Mouse (Mus musculus) cerebellum, adult 18-20 months (tissue): ENCODE results near the gene Ptprr.

ENCODE experiments used
- DNase-seq, 2 experiments: peaks; one replicate each; pipeline ENCODE4 v3.0.0; 2021

Ptprr gene

GRCm38 (mm10) chr10:116117060-116117459, 99.0 kb downstream of the Ptprr start:
- no peak for DNase-seq

- DNase-seq, result no peak
Measured at GRCm38 (mm10) chr10:116121463-116121862, 103.5 kb downstream of the Ptprr start.

- DNase-seq, result no peak
Measured at GRCm38 (mm10) chr10:116123808-116124207, 105.8 kb downstream of the Ptprr start.

DNA sequence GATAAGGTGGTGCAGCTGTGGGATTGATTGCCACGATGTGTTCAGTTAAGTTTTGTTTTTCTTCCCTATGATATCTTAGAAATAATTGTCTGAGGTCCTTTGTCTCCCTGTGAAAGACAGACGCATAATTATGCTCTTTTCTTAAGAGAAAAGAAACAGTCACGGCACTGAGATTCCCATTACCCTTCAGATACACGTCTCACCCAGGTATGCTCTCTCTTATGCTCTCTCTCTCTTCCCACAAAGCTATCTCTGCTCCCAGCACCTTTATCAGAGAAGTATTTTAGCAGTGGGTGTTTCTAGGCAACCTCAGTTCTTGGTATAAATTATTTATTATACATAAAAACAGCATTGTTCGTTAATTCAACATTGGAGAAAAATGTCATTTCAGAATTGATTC, 107.4 kb downstream of the Ptprr start:
- no peak for DNase-seq

DNA sequence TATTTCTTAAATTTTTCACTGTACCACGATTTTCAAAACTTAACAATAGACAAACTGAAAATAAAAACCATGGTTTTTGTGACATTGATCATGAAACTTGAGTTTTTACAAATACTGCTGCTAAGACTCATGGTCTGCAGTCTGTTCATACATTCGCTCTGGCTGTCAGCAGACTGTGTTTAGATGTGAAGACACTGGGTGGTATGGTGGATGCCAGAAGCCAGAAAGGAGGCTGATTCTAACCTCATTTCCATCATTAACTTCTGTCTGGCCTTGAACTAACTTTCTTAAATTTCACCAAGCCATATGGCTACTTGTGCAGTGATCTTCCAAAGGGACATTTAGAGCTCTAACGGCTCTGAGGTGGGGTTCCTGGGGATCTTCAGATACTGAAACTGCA, 112.4 kb downstream of the Ptprr start:
- no peak for DNase-seq

- no peak for DNase-seq
Measured at GRCm38 (mm10) chr10:116131223-116131622, 113.2 kb downstream of the Ptprr start.

DNA sequence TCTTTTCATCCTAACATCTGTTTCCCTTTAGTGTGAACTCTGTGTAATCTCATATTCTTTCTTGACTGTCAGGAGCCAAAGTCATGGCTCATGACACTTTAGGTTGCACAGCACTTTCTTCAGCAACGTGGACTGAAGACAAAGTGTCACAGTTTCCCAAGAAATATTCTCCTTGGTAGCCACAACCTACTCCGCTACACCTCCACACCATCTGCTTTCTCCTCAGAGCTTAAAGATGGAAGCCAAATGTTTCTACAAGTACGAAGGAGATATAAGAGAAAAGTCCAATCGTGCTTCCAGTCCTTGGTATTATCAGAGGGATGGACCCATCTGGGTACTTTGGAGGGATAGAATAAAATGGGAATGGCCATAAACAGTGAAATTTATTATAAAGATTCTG, 114.2 kb downstream of the Ptprr start:
- DNase-seq, result no peak

GRCm38 (mm10) chr10:116135187-116135586, 117.2 kb downstream of the Ptprr start:
- DNase-seq, result no peak

GRCm38 (mm10) chr10:116140226-116140625, 122.2 kb downstream of the Ptprr start:
- peak; percentile 39 to 50 for DNase-seq

- DNase-seq, result peak; percentile 30 to 39
Measured at GRCm38 (mm10) chr10:116143684-116144083, 125.7 kb downstream of the Ptprr start.

- no peak for DNase-seq
Measured at GRCm38 (mm10) chr10:116146091-116146490, 128.1 kb downstream of the Ptprr start.

DNA sequence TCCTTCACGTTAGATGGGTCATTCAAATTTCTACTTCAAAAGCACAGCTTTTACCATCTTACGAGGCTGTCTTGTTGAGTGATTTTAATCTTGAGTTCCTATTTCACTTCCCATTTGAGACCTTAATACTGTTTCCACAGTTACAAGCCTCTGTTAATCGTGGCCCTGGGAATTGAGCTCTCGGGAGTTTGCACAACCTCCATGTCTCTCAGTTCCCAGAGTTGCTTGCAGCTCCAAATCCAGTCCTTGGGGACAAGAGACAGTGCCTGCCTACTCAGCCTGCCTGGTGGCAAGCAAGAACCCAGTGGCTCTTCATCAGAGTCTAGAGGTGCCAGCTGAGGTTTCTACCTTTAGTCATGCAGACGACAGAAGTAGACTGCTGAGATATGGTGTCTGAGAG, 136.7 kb downstream of the Ptprr start:
- DNase-seq, result no peak

DNA sequence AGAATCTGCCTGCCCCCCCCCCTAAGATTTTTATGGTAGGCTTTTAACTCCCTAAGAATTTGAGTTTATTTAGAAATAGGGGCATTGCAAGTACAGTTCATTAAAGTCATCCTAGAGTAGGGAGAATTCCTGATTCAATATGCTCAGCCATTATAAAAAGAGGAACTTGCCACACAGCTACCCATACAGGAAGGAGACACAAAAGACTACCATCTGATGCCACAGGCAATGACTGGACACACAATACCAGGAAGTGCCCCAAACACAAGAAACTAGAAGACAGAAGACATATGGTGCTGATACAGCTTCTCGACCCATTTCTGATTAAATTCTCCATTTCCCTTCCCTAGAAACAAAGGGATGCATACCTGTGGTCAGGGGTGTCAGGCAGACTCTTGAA, 138.7 kb downstream of the Ptprr start:
- DNase-seq, result no peak

DNA sequence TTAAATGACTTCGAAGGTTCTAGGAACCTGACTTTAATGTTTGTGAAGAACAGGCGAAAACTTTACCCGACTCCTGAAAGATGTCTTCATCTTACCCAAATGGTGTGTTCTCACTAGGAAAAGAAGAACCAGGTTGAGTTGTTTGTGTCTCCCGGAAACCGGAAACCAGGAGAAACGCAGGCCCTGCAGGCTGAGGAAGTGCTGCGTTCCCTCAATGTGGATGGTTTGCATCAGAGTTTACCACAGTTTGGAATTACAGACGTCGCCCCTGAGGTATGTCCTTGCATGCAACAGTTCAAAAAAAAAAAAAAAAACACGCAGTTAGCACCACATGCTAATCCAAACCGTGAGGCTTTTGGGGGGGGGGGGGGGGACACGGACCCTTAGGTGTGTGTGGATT, 144.3 kb downstream of the Ptprr start:
- DNase-seq, result no peak

DNA sequence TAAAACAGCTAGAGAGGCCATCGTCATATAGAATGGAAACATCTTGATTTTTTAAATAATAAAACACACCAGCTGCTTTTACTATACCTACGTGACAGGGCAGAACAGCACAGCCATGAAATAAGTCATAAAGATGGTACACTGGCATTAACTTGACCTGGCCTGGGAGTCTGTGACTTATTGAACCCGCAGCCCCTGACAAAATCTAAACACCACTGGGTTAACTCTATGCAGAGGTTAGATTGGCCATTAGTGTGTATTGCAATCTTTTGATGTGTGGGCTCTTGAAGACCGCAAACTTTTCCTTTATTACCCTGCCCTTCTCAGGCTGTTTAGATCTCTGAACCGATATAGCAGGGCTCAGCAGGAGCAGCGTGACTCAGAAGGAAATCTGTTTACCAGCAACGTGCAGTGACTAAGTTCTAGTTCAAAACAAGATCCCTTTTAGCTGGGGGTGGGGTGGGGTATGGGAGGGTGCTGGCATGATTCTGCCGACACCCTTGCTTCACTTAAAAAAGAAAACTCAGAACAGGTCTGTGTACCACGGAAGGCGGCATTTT, 157.4 kb downstream of the Ptprr start:
- DNase-seq, result no peak

DNA sequence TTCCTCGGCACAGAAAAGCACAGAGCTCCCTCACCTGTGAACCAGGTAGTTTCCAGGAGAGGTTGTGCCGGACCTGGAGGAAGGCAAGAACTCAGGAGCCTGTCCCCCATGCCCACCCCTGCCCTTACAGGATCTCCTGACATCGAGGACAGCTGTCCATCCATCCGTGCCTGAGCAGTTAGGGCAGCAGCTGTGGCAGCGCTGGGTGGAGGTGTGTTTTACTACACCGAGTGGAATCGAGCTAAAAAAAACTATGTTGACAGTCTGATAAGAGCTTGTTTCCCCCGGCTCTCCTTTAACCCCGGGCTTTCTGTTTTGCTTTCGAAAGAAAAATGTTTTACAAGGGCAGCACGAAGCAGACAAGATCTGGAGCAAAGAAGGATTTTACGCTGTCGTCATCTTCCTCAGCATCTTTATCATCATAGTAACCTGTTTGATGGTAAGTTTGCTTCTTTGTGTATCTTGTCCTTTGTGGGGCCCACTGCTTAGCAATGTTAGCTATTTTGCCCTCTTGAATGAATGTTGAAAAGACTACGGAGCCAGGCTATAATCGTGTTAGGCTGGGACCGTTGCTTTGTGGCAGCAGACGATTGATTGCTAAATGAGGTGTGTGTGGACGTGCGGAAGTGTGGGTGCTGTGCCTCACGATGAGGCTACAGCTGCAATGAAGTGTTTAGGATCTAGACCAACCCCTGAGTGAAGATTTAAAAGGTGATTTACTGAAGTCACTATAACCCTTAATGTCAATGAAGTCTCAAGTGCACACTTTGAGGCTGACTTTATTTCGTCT, 159.6 kb downstream of the Ptprr start:
- DNase-seq, result no peak

GRCm38 (mm10) chr10:116181235-116181634, 163.2 kb downstream of the Ptprr start:
- DNase-seq, result no peak

DNA sequence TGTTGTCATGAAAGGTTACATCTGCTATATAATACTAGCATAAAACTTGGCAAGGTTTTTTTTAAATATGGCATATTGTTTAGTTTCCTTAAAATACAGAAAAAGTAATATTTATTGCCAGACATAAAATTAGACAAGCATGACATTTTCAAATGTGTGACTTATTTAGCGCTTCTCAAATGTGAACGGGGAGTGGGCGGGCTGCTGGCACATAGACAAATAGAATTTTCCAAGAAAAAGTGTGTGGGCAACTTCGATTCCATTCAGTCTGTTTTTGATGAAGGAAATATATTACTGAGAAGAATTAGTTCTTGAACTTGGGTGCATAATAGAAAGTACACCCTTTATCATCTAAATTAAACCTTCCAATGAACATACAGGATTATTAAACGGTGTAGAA, 164.2 kb downstream of the Ptprr start:
- no peak for DNase-seq

- DNase-seq, result no peak
Measured at GRCm38 (mm10) chr10:116183258-116183657, 165.2 kb downstream of the Ptprr start.

DNA sequence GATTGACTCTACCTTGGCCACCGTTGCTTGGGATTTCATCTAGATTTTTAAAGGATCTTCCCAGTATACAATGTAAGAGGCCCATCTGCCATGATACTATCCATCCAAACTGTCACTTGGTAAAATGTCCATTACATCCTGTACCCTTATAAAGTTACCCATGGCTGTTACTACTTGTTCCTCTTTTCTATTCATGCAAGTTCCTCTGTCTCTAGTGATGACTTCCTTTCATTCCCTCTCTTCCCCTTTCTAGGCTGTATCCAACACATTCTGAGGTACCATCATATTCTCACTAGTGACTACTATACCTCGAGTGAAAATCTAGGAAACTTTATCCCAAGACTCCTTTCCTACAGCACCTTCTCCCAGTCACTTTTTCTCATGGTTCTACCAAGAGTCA, 173.7 kb downstream of the Ptprr start:
- no peak for DNase-seq

GRCm38 (mm10) chr10:116192293-116192692, 174.3 kb downstream of the Ptprr start:
- no peak for DNase-seq

GRCm38 (mm10) chr10:116194409-116194808, 176.4 kb downstream of the Ptprr start:
- DNase-seq, result no peak

GRCm38 (mm10) chr10:116196596-116197415, 178.8 kb downstream of the Ptprr start:
- DNase-seq, result peak; percentile 59 to 60

DNA sequence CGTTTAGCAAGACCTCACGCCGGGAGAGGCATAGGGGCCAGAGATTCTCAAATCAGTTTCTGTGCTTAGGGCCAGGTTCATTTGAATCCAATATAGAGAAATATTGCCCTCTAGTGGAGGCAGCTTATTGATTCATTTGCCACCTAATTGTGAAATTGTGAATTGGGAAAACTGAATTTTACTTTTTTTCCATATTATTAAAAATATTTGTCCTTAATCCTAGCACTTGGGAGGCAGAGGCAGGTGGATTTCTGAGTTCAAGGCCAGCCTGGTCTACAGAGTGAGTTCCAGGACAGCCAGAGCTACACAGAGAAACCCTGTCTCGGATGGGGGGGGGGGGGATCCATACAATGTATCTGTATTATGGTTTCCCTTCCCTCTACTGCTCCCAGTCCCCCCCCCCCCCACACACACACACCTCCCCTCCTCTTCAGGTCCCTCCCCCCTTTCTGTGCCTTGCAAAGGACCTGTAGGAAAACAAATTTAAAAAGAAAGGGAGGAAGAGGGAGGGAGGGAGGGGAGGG, 179.5 kb downstream of the Ptprr start:
- peak in 1 of 2 experiments; percentile 40 for DNase-seq
